Mouse (Mus musculus) neural tube, embryonic 15.5 days (tissue): ENCODE measurements around the gene Bax. TPM values are rescaled to one million over a fixed set of nuclear protein-coding genes. Genes with fewer than 3 reads are reported as not detected.

Experiments used
- ATAC-seq: fragments of 200-750 bp; cut with Nextera tagmentation; 2 replicates; pipeline ENCODE4 v1.8.0; 2017; ENCODE audit warnings: mild to moderate bottlenecking, moderate TSS enrichment, moderate library complexity; ENCODE audit not compliant: low FRiP score
- H3K27ac ChIP-seq: fragments of 300-500 bp; sonication (generic); replicated peaks from 2 replicates; pipeline ENCODE4 v1.5.1; 2015; ENCODE audit warnings: mild to moderate bottlenecking, inconsistent platforms
- H3K27me3 ChIP-seq: fragments of 300-500 bp; sonication (generic); replicated peaks from 2 replicates; pipeline ENCODE4 v1.6.1; 2015; ENCODE audit warnings: inconsistent platforms
- H3K36me3 ChIP-seq: fragments of 300-500 bp; sonication (generic); 2 replicates; pipeline ENCODE4 v1.6.1; 2015; ENCODE audit warnings: inconsistent platforms
- H3K4me1 ChIP-seq: fragments of 300-500 bp; sonication (generic); 2 replicates; pipeline ENCODE4 v1.6.1; 2015; ENCODE audit warnings: inconsistent platforms
- H3K4me2 ChIP-seq: fragments of 300-500 bp; sonication (generic); 2 replicates; pipeline ENCODE4 v1.6.1; 2015; ENCODE audit warnings: inconsistent platforms, mild to moderate bottlenecking, moderate library complexity
- H3K4me3 ChIP-seq: fragments of 300-500 bp; sonication (generic); replicated peaks from 2 replicates; pipeline ENCODE4 v1.5.1; 2015; ENCODE audit warnings: mild to moderate bottlenecking, inconsistent platforms
- H3K9ac ChIP-seq: fragments of 300-500 bp; sonication (generic); replicated peaks from 2 replicates; pipeline ENCODE4 v1.6.1; 2015; ENCODE audit warnings: mild to moderate bottlenecking, inconsistent platforms
- H3K9me3 ChIP-seq: fragments of 300-500 bp; sonication (generic); replicated peaks from 2 replicates; pipeline ENCODE4 v1.6.1; 2016; ENCODE audit warnings: inconsistent platforms
- WGBS: fragments of 180-500 bp; shearing (Covaris S2); methylation state at CpG from one replicate; pipeline ENCODE4 v1.1.7; 2015; ENCODE audit warnings: mixed read lengths; 5-methylcytosine and 5-hydroxymethylcytosine counted together
- polyA plus RNA-seq: library from polyadenylated mRNA; unstranded; fragments of >200 nt; fragmentation: Nextera tagmentation; extraction: Ambion mirVana; gene quantifications from 2 replicates; pipeline ENCODE4 v1.2.1, GENCODE M21; 2015

Bax gene
- polyA plus RNA-seq, 1 experiment from 2014 or later, result 236 TPM

DNA sequence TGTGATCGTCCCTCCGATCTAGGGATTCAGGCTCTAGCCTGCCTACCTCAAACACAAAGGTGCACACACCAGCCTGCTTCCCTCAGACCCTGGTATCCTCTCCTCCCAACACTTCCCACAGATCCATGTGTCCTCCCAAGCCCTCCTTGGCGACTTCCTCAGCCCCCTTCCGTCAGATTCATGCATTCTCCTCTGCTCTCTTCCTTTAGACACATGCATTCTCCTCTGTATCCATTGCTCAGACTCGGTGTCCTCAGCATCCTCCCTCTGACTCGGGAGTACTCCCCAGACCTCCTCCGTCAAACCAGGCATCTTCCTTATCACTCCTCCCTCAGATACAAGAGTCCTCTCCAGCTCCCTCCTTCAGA, 32.9 kb downstream of the Bax start:
- WGBS, result under 1% methylated on average over 7 of the region's 7 CpGs
- 0 out of 2 replicates have a peak, but pooled peaks have one; percentile 0 for ATAC-seq
- no peaks in the 10 kb centered on the region for H3K27me3 ChIP-seq
- H3K27ac ChIP-seq, result peak overlapping the region; percentile 89
- peak overlapping the region; percentile 84 for H3K4me3 ChIP-seq
- peak overlapping the region; percentile 86 for H3K9ac ChIP-seq
- H3K9me3 ChIP-seq, result no peaks in the 10 kb centered on the region
- peaks cover 48% of the 10 kb centered on the region for H3K4me1 ChIP-seq
- peaks cover 29% of the 10 kb centered on the region for H3K36me3 ChIP-seq
- peak overlapping the region; percentile 98 for H3K4me2 ChIP-seq

DNA sequence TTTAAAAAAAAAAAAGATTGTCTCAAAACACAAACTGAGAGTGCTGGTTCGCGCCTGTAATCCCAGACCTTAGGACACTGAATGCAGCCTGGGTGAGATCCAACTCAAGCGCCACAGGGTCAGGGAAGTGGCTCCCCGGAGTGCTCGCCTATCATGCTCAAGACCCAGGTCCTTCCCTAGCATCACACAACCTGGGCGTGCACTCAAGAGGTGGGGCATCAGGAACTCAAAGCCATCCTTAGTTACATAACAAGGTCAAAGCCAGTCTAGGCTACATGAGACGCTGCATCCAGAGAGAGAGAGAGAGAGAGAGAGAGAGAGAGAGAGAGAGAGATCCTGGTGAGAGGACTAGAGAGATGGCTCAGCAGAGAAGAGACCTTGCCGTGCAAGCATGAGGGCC, 40.1 kb downstream of the Bax start:
- Histone ChIP-seq H3K4me3 (no peak overlapping the region), H3K4me1 (0 out of 2 replicates have a peak, but pooled peaks cover 2% of the 10 kb centered on the region), H3K9me3 (no peaks in the 10 kb centered on the region), H3K36me3 (peaks cover 95% of the 10 kb centered on the region), H3K4me2 (no peak overlapping the region), H3K27me3 (peaks cover 4% of the 10 kb centered on the region), H3K27ac (no peak overlapping the region), H3K9ac (no peak overlapping the region)
- ATAC-seq, result no peak
- WGBS, result 94% methylated on average over 8 of the region's 8 CpGs

DNA sequence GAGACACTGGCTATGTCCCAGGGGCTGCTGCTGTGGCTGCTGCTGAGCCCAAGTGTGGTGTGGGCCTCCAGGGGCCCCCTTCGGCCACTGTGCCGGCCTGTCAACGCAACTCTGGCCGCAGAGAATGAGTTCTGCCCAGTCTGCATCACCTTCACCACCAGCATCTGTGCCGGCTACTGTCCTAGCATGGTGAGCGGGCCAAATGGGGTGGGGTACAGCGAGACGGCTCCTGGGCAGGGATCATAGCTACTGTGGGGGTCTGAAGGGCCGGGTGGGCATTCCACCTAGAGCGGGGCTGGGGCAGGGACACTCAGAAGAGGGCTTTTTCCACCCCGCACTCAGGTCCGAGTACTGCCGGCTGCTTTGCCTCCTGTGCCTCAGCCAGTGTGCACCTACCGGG, 45.5 kb downstream of the Bax start:
- Histone ChIP-seq H3K9me3 (no peaks in the 10 kb centered on the region), H3K9ac (no peak overlapping the region), H3K27ac (no peak overlapping the region), H3K4me3 (no peak overlapping the region), H3K36me3 (peaks cover 54% of the 10 kb centered on the region), H3K4me1 (no peaks in the 10 kb centered on the region), H3K27me3 (peaks cover 57% of the 10 kb centered on the region), H3K4me2 (no peak overlapping the region)
- ATAC-seq, result no peak
- 93% methylated on average over 14 of the region's 14 CpGs for WGBS

DNA sequence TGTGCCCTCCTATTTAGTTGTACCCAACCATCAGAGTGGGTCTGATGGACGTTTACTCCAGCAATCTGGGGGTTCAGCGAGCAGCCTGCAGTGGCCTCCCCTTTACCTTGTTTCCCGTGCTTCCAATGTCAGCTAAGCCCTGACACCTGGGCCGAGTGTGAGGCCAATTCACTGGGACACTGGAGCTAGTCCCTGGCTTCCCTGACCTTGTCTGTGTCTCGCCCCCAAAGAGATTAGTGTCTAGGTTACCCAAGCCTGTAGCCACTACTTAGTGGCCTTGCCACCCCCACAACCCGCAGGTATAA, 46.1 kb downstream of the Bax start, which contains the start of gene Lhb:
Gene Lhb, plus strand, starts transcription at position 206 of the 305 bp plus-strand sequence.
- Histone ChIP-seq H3K27me3 (peaks cover 64% of the 10 kb centered on the region), H3K36me3 (peaks cover 50% of the 10 kb centered on the region), H3K4me2 (no peak within 1 kb of the TSS), H3K9me3 (no peaks in the 10 kb centered on the region), H3K9ac (no peak within 1 kb of the TSS), H3K27ac (no peak within 1 kb of the TSS), H3K4me1 (peaks cover 3% of the 10 kb centered on the region), H3K4me3 (no peak within 1 kb of the TSS)
- ATAC-seq, result no peak
- WGBS, result 55% methylated on average over 6 of the region's 6 CpGs

DNA sequence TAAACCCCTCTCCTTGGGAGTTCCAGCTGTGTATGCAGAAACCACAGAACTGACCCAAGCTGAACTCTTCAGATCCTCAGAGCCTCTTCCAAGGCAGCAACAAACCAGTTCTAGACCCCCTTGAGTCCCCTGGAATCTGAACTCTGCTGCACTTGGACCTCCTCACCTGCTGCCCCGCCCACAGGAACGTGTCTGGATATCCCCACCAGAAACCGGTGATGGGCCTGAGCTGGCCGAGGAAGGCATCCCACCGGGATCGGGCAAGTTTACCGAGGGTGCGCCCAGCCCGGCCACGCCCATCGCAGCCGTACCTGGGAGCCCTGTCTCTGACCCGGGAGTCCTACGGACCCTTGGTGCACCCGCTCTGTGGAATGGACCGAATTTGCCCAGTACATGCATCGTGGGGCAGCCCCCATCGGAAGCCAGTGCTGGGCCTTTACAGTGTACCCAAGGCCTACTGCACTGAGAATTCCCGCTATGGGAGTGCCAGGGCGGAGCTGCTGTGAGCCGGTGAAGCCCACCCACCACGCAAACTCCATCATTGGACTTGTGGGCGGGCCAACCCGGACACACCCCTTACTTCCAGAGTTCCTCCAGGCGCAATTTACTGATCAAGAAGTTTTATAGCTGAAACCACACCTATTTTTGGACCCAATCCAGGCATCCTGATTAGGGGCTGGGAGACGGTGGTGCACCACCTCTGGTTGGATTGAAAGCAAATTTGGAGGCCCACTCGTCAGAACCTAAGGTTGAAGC, 46.7 kb downstream of the Bax start:
- Histone ChIP-seq H3K4me2 (no peak overlapping the region), H3K4me1 (peaks cover 6% of the 10 kb centered on the region), H3K9ac (no peak overlapping the region), H3K4me3 (no peak overlapping the region), H3K27ac (no peak overlapping the region), H3K27me3 (peaks cover 69% of the 10 kb centered on the region), H3K9me3 (no peaks in the 10 kb centered on the region), H3K36me3 (peaks cover 45% of the 10 kb centered on the region)
- ATAC-seq, result no peak
- 11% methylated on average over 27 of the region's 27 CpGs for WGBS

DNA sequence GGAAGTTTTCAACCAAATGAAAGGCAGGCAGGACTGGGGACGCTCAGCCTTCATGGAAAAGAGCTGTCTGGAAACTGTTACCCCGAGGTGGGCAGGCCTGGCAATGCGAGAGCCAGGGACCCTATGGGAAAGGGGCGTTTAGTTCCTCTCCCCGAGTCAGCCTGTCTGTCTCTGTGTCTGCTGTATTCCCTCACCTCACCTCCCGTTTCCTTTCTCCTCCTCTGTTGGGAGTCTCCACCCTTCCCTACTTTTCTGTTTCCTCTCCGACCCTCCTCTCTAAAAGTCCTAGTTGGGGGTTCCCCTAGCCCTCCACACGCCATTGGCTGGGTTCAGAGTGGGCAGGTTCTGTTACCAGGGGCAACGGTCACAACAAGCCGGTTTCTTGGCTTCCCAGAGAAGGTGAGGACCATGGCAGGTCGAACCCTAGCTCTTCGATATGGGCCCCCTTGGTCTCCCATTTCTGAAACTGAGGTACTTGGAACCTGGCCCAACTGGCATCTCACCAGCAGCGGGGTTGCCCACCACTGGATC, 48.7 kb downstream of the Bax start:
- Histone ChIP-seq H3K36me3 (peaks cover 25% of the 10 kb centered on the region), H3K4me1 (peaks cover 20% of the 10 kb centered on the region), H3K9me3 (no peaks in the 10 kb centered on the region), H3K27ac (no peak overlapping the region), H3K9ac (no peak overlapping the region), H3K27me3 (peaks cover 89% of the 10 kb centered on the region), H3K4me3 (no peak overlapping the region), H3K4me2 (no peak overlapping the region)
- WGBS, result 13% methylated on average over 13 of the region's 13 CpGs
- ATAC-seq, result no peak

DNA sequence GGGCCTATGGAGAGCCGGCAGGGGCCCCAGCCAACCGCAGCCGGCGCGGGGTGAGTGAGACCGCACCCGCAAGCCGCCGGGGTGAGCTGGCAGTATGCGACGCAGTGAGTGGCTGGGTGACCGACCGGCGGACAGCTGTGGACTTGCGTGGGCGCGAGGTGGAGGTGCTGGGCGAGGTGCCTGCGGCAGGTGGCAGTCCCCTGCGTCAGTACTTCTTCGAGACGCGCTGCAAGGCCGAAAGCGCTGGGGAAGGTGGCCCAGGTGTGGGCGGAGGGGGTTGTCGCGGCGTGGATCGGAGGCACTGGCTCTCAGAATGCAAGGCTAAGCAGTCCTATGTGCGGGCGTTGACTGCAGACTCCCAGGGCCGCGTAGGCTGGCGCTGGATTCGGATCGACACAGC, 51.1 kb downstream of the Bax start:
- Histone ChIP-seq H3K27ac (no peak overlapping the region), H3K9me3 (no peaks in the 10 kb centered on the region), H3K4me1 (peaks cover 20% of the 10 kb centered on the region), H3K27me3 (peaks cover 98% of the 10 kb centered on the region), H3K9ac (no peak overlapping the region), H3K36me3 (peaks cover under 1% of the 10 kb centered on the region; the same call in 1 of the 2 replicates), H3K4me3 (0 out of 2 replicates have a peak overlapping the region, but pooled peaks have one; percentile 5), H3K4me2 (peak overlapping the region; percentile 34)
- no peak for ATAC-seq
- 13% methylated on average over 37 of the region's 37 CpGs for WGBS

DNA sequence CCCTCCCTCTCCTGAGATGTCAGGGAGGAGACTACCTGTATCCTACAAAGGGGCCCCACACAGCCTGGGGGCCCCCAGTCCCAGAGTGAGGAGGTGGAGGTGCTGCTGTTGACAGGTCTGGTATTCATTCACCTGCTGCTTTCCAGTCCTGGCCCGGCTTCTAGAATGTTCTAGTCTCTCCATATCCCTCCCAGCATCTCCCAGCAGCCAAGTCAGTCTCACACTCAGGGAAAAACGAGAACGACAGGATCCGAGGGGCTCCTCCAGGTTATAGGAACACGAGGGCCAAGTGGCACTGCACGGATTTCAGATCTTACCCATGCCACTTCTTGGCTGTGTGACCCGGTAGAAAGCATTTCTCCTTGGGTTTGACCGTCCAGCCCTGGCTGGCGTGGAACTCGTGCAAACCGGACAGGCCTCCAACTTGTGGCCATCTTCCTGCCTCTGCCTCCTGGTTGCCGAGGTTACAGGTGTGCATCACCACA, 51.9 kb downstream of the Bax start:
- peaks cover 20% of the 10 kb centered on the region for H3K4me1 ChIP-seq
- no peak overlapping the region for H3K4me2 ChIP-seq
- no peak overlapping the region for H3K9ac ChIP-seq
- ATAC-seq, result no peak
- no peaks in the 10 kb centered on the region for H3K9me3 ChIP-seq
- no peak overlapping the region for H3K27ac ChIP-seq
- 38% methylated on average over 12 of the region's 12 CpGs for WGBS
- no peaks in the 10 kb centered on the region for H3K36me3 ChIP-seq
- no peak overlapping the region for H3K4me3 ChIP-seq
- peaks cover 98% of the 10 kb centered on the region for H3K27me3 ChIP-seq

DNA sequence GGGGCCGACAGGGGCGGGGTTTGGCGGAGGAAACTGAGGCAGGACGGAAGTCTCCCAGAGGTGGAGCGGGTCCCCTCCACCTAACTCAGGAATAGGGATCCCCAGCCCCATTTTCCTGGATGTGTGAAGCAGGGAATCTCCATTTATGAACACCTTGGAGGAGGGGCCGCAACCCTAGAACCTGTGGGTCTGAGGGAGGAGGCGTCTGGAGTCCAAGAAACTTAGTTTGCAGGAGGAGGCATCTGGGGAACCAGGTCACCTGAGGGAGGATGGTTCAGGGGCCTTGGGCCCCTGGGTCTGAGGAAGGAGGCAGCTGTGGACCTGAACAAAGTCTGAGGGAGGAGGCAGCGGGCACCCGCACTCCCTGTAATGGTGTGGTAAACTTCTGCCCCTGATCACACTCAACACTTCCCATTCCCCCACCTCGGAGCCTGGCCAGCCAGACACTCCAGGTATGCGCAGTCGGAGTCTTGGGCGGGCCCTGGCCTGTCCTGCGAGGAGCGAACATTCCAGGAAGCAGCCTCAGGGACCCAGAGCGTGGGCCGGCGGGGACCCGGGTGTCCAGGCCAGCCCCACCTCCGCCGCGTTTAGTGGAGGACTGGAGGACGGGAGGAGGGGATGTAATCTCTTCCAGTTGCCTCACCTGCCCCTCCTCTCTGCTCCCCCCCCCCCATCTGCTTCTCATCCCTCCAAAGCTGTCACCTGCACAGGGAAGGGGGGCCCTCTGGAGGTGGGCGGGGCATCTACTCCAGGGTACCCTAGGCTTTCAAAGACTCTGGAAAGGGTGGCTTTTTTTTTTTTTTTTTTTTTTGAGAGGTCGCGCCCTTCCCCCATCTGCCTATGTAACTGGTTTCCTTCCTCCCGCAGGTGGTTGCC, 52.6 kb downstream of the Bax start:
- Histone ChIP-seq H3K4me1 (peaks cover 20% of the 10 kb centered on the region), H3K4me3 (peak overlapping the region; percentile 51), H3K9me3 (no peaks in the 10 kb centered on the region), H3K4me2 (peak overlapping the region; percentile 94), H3K27ac (no peak overlapping the region), H3K9ac (peak overlapping the region; percentile 50), H3K36me3 (no peaks in the 10 kb centered on the region), H3K27me3 (peaks cover 98% of the 10 kb centered on the region)
- under 1% methylated on average over 22 of the region's 27 CpGs for WGBS
- no peak for ATAC-seq

DNA sequence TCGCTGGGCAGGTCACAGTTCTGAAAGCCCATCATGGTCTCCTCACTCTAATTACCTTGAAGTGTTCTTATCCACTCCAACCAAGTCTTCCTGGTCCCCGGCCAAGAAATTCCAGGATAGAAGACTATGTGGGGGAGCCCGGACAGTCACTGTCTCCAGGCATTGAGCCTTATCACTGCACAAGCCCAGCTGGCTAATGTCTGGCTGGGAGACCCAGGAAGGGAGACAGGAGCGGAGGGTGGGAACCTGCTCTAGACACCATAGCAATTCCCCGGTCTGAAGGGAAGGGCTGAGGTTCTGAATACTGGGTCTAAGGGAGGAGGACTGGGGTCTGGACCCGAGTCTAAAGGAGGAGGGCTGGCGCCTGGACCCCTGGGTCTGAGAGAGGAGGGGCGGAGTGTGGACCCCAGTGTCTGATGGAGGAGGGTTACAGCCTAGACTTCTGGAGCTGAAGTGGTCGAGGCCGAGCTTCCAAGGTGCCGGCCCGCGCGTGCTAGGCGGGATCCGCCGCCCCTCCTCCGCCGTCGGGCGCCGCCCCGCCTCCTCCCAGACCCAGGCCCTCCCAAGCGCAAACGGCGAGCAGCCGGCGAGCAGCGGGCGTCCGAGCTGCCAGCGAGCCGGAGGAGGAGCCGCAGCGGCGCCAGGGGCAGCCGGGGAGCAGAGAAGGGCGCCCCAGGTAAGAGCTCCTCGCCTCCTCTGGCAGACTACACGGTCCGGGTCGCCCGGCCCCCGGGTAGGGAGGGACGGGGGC, 53.4 kb downstream of the Bax start, which contains the start of gene Ntf5:
Gene Ntf5, plus strand, starts transcription at position 583 of the 751 bp plus-strand sequence.
- H3K9ac ChIP-seq, result peak within 1 kb of the TSS; percentile 50
- H3K9me3 ChIP-seq, result no peaks in the 10 kb centered on the region
- H3K4me1 ChIP-seq, result peaks cover 20% of the 10 kb centered on the region
- peak within 1 kb of the TSS; percentile 94 for H3K4me2 ChIP-seq
- WGBS, result 3% methylated on average over 44 of the region's 45 CpGs
- H3K27ac ChIP-seq, result no peak within 1 kb of the TSS
- H3K27me3 ChIP-seq, result peaks cover 98% of the 10 kb centered on the region
- H3K4me3 ChIP-seq, result peak within 1 kb of the TSS; percentile 51
- no peaks in the 10 kb centered on the region for H3K36me3 ChIP-seq
- no peak for ATAC-seq

DNA sequence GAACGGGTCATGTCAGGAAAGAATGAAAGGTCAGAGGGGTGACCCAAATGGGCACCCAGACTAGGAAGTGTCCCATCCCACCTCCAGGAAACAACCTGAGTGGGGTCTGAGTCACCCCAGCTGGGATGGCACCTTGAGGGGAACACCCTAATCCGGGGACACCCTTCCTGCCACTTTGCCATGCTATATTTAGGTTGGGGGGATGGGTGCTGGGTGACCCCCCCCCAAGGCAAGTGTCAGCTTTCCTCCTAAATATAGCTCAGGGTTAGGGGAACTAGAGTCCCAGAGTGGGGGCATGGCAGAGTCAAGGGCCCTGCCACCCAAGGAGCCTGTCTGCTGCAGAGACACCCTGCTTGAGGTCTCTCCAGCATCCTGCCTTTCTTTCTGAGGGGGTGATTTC, 54.3 kb downstream of the Bax start:
- H3K4me1 ChIP-seq, result peaks cover 20% of the 10 kb centered on the region
- no peak overlapping the region for H3K9ac ChIP-seq
- no peak overlapping the region for H3K4me2 ChIP-seq
- H3K9me3 ChIP-seq, result no peaks in the 10 kb centered on the region
- no peak overlapping the region for H3K27ac ChIP-seq
- peaks cover 98% of the 10 kb centered on the region for H3K27me3 ChIP-seq
- H3K4me3 ChIP-seq, result no peak overlapping the region
- 92% methylated on average over 2 of the region's 2 CpGs for WGBS
- ATAC-seq, result no peak
- H3K36me3 ChIP-seq, result no peaks in the 10 kb centered on the region
